Mouse (Mus musculus) midbrain, embryonic 10.5 days (tissue): ENCODE measurements at regions not wholly inside any gene's neighbourhood (a gene's known extent, or its start where the extent isn't known, plus 50 kb on each side); places are given as distances from the start of the nearest gene placed in this dataset.

Source experiments
- DNase-seq: peaks from one replicate; pipeline ENCODE4 v3.0.0-alpha.2; 2017; ENCODE audit warnings: low spot score
- H3K27ac ChIP-seq: fragments of 300-500 bp; sonication (generic); replicated peaks from 2 replicates; pipeline ENCODE4 v1.5.1; 2016; ENCODE audit warnings: mild to moderate bottlenecking
- H3K27me3 ChIP-seq: fragments of 300-500 bp; sonication (generic); 2 replicates; pipeline ENCODE4 v1.6.1; 2016; ENCODE audit warnings: low read depth, mild to moderate bottlenecking; ENCODE audit not compliant: poor library complexity, severe bottlenecking
- H3K36me3 ChIP-seq: fragments of 300-500 bp; sonication (generic); 2 replicates; pipeline ENCODE4 v1.6.1; 2016; ENCODE audit warnings: mild to moderate bottlenecking, moderate library complexity
- H3K4me1 ChIP-seq: fragments of 300-500 bp; sonication (generic); 2 replicates; pipeline ENCODE4 v1.6.1; 2016
- H3K4me3 ChIP-seq: fragments of 300-500 bp; sonication (generic); 2 replicates; pipeline ENCODE4 v1.5.1; 2016; ENCODE audit warnings: mild to moderate bottlenecking, moderate library complexity
- H3K9me3 ChIP-seq: fragments of 300-500 bp; sonication (generic); replicated peaks from 2 replicates; pipeline ENCODE4 v1.6.1; 2016; ENCODE audit warnings: mild to moderate bottlenecking
- WGBS: fragments of 180-500 bp; shearing (Covaris S2); methylation state at CpG from one replicate; pipeline ENCODE4 v1.1.7; 2016; 5-methylcytosine and 5-hydroxymethylcytosine counted together

DNA sequence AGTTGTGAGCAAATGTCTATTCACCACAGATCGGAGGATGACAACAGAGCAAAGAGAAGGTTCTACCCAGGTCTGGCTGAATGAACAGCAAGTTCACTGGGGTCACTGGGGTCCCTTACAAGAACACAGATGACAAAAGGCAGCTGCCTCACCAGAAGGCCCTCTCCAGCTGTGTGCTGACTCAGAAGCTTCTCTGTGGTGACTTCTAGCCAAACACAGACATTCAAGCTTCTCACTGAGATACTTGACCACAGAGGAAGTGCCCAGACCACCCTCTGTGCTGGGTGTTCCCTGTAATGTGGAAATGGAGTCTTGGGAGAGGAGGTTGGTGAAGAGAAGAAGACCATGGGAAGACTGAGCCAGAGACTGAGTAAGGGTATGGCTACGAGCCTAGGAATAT lies 173.7 kb upstream of the Eef2kmt start:
- H3K9me3 ChIP-seq = no peaks in the 10 kb centered on the region
- no peak overlapping the region for H3K4me3 ChIP-seq
- DNase-seq = no peak
- H3K36me3 ChIP-seq = no peaks in the 10 kb centered on the region
- H3K27me3 ChIP-seq = no peaks in the 10 kb centered on the region
- no peak overlapping the region for H3K27ac ChIP-seq
- no peaks in the 10 kb centered on the region for H3K4me1 ChIP-seq
- WGBS = 78% methylated on average over 2 of the region's 2 CpGs

DNA sequence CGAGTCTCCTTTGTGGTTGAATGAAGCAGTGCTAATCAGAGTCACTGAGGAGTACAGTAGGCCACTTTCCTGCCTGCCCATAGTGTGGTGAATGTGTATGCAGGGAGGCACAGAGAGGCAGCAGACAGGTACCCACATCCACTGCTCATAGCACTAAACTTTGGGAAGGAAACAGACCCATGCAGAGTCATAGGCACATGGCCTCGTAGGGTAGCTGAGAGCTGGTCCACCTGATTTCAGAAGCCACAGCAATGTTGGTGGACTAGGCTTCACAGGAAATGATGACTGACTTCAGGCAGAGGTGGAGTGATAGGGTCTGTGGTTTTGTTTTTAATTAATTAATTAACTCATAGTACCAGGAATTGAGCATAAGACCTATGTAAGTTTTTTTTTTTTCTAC lies 170.1 kb upstream of the Eef2kmt start:
- Histone ChIP-seq H3K4me1 (no peaks in the 10 kb centered on the region), H3K27ac (no peak overlapping the region), H3K27me3 (no peaks in the 10 kb centered on the region), H3K4me3 (no peak overlapping the region), H3K9me3 (no peaks in the 10 kb centered on the region), H3K36me3 (no peaks in the 10 kb centered on the region)
- 89% methylated on average over 2 of the region's 2 CpGs for WGBS
- no peak for DNase-seq

DNA sequence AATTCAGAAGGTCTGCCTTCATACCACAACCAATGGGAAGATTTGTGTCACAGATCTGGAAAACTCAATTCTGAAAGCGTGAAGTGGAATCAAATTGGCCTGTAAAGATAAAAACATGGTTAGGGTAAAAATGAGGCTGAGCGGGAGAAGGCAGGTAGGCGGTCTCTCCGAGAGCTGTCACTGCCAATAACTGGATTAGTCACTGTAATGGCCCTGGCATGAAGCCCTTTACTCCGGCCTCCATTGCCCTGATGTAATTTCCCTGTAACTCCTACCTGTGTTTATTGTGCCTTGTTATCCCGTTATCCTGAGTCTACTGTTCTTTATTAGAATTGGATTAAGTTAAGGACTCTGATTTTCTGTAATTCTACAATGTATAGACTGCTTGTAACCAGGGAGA lies 166.3 kb upstream of the Eef2kmt start:
- Histone ChIP-seq H3K27me3 (no peaks in the 10 kb centered on the region), H3K4me3 (no peak overlapping the region), H3K9me3 (no peaks in the 10 kb centered on the region), H3K27ac (no peak overlapping the region), H3K36me3 (no peaks in the 10 kb centered on the region), H3K4me1 (no peaks in the 10 kb centered on the region)
- WGBS = 84% methylated on average over 6 of the region's 6 CpGs
- DNase-seq = no peak

DNA sequence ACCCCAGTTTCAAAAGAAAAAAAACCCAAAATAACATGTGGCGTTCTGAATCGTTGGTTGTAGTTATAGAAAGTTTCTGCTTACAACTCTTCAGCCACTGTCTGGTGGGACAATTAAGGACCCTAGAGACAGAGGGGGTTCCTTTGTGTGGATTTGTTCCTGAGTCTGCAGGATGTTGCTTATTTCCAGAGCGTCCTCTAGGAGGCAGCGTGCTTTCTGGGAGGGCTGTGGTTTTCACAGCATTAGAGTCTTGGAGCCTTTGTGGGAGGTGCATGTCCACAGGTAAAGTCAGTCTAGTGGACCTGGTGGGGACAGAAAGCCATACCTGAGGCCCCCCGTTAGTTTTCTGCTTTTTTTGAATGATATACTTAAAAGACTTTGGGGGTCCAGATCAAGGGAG lies 165.8 kb upstream of the Eef2kmt start:
- no peak for DNase-seq
- no peaks in the 10 kb centered on the region for H3K9me3 ChIP-seq
- H3K27me3 ChIP-seq = no peaks in the 10 kb centered on the region
- no peak overlapping the region for H3K27ac ChIP-seq
- H3K4me1 ChIP-seq = no peaks in the 10 kb centered on the region
- no peak overlapping the region for H3K4me3 ChIP-seq
- no peaks in the 10 kb centered on the region for H3K36me3 ChIP-seq
- WGBS = 88% methylated on average over 5 of the region's 5 CpGs

DNA sequence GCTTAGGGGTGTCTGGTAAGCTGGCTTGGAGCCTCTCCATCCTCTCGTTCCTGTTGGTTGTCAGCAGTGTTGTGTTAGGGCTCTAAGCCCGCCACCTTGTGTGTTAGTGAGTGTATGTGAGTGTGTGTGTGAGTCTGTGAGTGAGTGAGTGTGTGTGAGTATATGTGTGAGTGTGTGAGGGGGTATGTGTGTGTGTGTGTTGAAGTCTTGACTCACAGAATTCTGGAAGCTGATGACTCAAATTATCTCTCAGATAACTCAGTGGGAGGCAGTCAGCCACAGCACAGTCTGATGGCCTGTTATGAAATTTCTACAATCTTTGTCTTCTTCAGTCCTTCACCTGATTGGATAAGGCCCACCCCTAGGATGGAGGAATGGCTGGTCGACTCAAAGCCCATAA lies 163.7 kb upstream of the Eef2kmt start:
- no peaks in the 10 kb centered on the region for H3K4me1 ChIP-seq
- H3K36me3 ChIP-seq = no peaks in the 10 kb centered on the region
- WGBS = 86% methylated on average over 3 of the region's 3 CpGs
- no peak overlapping the region for H3K27ac ChIP-seq
- H3K4me3 ChIP-seq = no peak overlapping the region
- no peaks in the 10 kb centered on the region for H3K27me3 ChIP-seq
- DNase-seq = no peak
- H3K9me3 ChIP-seq = no peaks in the 10 kb centered on the region

DNA sequence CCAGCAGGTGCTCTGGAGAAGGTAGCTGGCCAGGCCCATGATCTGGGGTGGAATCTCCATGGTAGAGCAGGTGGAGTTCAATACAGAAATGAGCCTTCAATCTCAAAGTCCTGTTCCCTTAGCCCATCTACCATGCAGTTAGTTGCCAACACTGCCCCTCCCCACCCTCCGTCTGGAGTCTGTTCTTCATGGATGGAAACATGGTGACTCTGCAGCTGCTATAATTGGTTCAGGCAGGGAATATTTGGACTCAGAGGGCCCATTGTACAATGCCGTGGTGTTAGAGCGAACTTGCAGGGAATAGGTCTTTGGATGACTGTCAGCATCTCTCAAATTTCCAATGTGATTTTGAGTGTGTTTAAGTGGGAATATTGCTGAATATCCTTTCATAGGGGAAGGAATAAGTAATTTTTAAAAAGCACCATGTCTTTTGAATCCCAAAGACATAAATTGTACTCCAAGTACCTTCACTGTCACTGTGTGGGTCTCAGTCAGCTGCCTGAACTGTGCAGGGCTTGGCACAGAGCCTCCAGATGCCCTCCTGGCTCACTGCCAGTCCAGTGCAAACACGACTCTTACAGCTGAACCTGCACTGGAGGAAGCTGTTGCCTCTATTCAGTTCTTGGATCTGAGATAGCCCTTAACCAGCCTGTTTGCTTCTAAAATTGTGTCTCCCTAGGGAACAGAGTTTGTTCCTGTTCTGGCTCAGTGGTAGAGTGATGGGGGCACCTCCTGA lies 162.8 kb upstream of the Eef2kmt start:
- Histone ChIP-seq H3K9me3 (no peaks in the 10 kb centered on the region), H3K27me3 (no peaks in the 10 kb centered on the region), H3K27ac (no peak overlapping the region), H3K4me3 (no peak overlapping the region), H3K4me1 (no peaks in the 10 kb centered on the region), H3K36me3 (no peaks in the 10 kb centered on the region)
- no peak for DNase-seq
- WGBS = 84% methylated on average over 4 of the region's 4 CpGs

DNA sequence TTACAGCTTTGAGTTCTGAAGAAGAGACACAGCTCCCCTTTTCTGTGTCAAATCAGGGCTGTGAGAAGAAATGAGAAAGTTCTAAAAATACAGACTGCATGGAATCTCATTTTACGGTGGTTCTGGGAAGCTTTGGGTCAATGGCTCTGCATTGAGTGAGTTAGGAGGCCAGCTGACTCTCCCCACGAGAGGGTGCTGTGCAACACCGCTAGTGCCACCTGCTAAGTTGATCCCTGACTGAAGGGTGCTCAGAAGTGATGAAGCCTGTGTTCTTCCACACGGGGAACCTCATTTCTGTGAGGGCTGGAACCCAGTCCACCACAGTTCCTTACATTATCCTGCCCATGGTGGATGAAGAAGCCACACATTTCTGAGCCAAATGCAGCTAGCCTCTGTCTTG lies 159.5 kb upstream of the Eef2kmt start:
- 81% methylated on average over 4 of the region's 4 CpGs for WGBS
- Histone ChIP-seq H3K27me3 (no peaks in the 10 kb centered on the region), H3K9me3 (no peaks in the 10 kb centered on the region), H3K27ac (no peak overlapping the region), H3K36me3 (no peaks in the 10 kb centered on the region), H3K4me3 (no peak overlapping the region), H3K4me1 (peaks cover 6% of the 10 kb centered on the region; the same call in 1 of the 2 replicates)
- DNase-seq = no peak

DNA sequence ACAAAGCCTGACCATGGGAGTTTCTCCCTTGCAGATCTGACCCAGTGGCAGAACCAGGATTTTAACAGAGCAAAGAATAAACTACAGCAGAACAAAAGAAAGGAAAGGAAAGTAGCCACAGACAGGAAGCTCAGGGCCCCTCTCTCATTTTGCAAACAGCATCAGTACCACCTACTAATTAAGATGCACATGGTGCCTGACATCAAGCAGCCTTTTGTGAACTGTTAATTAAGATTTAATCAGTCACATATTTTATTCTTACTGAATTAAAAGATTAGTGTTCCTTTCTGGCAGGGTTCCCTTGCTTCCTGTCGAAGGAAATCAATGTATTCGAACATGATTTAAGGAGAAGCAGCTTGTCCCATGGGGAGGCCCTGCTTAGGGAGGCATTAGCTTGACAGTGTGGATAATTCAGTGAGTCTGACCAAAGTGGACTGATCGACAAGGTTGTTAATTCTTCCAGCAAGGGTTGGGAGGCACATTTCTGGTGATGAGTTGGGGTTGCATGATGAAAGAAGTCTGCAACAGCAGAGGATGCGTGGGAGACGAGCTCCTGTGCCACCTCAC lies 156.1 kb upstream of the Eef2kmt start:
- 64% methylated on average over 5 of the region's 5 CpGs for WGBS
- H3K36me3 ChIP-seq = no peaks in the 10 kb centered on the region
- H3K27me3 ChIP-seq = peaks cover 8% of the 10 kb centered on the region; the same call in 1 of the 2 replicates
- H3K27ac ChIP-seq = no peak overlapping the region
- peaks cover 6% of the 10 kb centered on the region; the same call in 1 of the 2 replicates for H3K4me1 ChIP-seq
- no peaks in the 10 kb centered on the region for H3K9me3 ChIP-seq
- no peak overlapping the region for H3K4me3 ChIP-seq
- DNase-seq = no peak

DNA sequence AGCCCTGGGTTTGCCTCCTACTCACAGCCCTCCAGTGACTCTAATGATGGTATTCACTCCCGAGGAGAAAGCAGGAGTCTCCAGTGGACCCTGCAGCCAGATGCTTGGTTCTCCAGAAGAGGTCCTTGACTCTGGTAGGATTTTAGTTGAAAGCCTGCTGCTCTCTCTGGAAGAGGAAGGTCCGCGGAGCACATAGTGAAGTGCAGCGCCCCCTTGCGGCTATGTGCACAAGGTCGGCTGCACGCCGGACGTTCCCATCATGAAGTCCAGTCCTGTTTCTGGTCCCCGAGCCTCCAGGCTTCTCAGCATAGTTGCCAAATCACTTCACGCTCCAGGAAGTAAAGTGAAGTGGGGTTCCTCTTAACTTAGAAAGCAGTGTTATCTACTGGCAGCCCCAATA lies 150.9 kb upstream of the Eef2kmt start:
- H3K27me3 ChIP-seq = peaks cover 18% of the 10 kb centered on the region
- no peaks in the 10 kb centered on the region for H3K36me3 ChIP-seq
- 10% methylated on average over 11 of the region's 11 CpGs for WGBS
- H3K9me3 ChIP-seq = no peaks in the 10 kb centered on the region
- H3K4me1 ChIP-seq = peaks cover 1% of the 10 kb centered on the region; the same call in 1 of the 2 replicates
- no peak overlapping the region for H3K4me3 ChIP-seq
- peak; percentile 76 for DNase-seq
- H3K27ac ChIP-seq = no peak overlapping the region

DNA sequence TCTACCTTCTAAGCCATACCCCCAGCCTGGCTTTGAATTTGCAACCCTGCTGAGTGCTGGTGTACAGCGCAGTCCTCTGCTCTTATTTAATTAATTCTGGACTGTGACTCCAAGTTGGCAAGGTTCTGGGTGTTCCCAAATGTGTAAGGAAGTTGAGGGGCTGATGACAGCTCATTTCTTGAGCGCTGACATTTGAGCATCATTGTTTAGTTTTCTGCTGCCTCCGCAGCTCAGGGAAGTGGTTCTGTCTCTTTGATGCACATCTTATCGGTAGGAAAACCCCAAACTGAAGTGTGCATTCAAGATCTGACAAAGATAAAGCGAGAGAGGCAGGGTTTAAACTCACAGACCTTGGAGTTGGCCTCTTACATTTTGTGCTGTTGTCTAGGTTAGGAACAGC lies 137.6 kb upstream of the Eef2kmt start:
- Histone ChIP-seq H3K9me3 (no peaks in the 10 kb centered on the region), H3K4me1 (peaks cover 4% of the 10 kb centered on the region; the same call in 1 of the 2 replicates), H3K27me3 (no peaks in the 10 kb centered on the region), H3K4me3 (no peak overlapping the region), H3K27ac (no peak overlapping the region), H3K36me3 (no peaks in the 10 kb centered on the region)
- no peak for DNase-seq
- WGBS = 88% methylated on average over 5 of the region's 5 CpGs

DNA sequence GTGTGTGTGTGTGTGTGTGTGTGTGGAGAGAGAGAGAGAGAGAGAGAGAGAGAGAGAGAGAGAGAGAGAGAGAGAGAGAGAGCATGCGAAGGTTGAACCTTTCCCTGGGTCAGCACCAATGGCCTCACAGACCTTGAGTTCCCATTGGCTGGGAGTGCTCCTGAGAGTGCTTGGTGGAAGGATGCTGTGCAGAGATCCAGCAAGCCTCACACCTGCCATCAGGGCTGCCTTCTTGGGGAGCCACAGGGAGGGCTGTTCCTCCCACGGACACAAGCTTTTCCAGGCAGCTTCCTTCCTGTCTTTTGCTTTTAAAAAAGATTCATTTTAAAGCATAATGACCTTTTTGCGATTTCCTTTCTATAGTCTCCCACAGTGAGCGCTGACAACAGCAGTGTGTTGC lies 127.1 kb upstream of the Eef2kmt start:
- Histone ChIP-seq H3K36me3 (no peaks in the 10 kb centered on the region), H3K9me3 (no peaks in the 10 kb centered on the region), H3K4me3 (no peak overlapping the region), H3K4me1 (peaks cover 11% of the 10 kb centered on the region), H3K27ac (peak overlapping the region; percentile 43; the same call in 1 of the 2 replicates), H3K27me3 (no peaks in the 10 kb centered on the region)
- no peak for DNase-seq
- WGBS = 59% methylated on average over 4 of the region's 4 CpGs

DNA sequence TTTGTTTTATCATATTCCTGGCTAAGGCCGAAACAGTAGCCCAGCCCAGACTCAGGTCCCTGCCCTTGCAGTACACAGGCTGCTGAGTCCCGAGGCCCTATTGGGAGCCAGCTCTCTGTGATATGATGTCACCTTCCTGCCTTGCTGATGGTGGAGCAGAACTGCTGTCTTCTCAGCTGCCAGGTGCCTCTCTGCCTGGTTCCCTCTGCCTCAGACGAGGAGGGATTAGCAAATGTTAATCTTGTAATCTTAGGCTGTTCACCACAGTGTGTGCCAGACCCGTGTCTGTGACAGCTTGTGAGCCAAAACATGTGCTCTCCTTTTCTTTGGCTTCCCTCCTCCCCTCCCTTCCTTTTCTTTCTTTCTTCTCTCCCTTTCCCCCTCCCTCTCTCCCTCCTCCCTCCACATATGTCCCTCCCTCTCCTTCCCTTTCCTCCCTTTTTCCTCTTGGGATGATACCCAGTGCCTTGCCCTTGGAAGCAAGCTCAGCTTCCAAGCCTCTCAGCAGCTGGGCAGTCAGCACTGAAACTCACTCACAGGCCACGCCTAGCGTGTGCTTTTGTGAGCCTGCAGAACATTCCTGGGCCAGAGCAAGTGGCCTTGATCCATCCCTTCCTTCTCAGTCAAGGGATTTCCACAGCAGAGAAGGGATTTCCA lies 126.6 kb upstream of the Eef2kmt start:
- H3K9me3 ChIP-seq = no peaks in the 10 kb centered on the region
- H3K4me3 ChIP-seq = no peak overlapping the region
- H3K4me1 ChIP-seq = peaks cover 11% of the 10 kb centered on the region
- no peaks in the 10 kb centered on the region for H3K27me3 ChIP-seq
- peak overlapping the region; percentile 43; the same call in 1 of the 2 replicates for H3K27ac ChIP-seq
- no peaks in the 10 kb centered on the region for H3K36me3 ChIP-seq
- no peak for DNase-seq
- WGBS = 31% methylated on average over 6 of the region's 6 CpGs

DNA sequence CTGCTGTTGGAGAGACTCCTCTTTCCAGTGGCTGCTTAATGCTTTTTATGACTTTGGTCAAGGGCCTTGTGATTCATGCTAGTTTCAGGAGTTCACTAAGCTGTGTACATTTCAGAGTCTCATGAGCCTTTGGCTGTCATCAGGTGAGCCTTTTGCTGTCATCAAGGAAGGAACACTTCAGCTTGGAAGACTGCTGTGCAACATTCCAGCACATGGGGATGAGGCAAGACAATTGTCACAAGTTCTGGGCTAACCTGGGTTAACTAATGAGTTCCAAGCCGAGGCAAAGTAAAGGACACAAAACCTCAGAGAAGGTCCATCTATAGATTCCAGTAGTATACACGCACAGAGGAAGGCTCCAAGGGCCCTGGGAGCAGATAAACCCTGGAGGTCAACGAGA lies 124.8 kb upstream of the Eef2kmt start:
- Histone ChIP-seq H3K9me3 (no peaks in the 10 kb centered on the region), H3K4me3 (no peak overlapping the region), H3K36me3 (no peaks in the 10 kb centered on the region), H3K27ac (no peak overlapping the region), H3K4me1 (peaks cover 11% of the 10 kb centered on the region), H3K27me3 (no peaks in the 10 kb centered on the region)
- no peak for DNase-seq
- 77% methylated on average over 3 of the region's 3 CpGs for WGBS
